Mouse (Mus musculus) CD8-positive naive resting alpha-beta T cell, adult 2 months (primary cell): ENCODE measurements around the gene Vmn1r194.
"Not testable (repeated sequence)": the region's sequence is repeated elsewhere in the genome, so short reads cannot be mapped to it uniquely, and the experiment has no call there.

ENCODE experiments used
- DNase-seq, 2 experiments: peaks; one replicate each; pipeline ENCODE4 v3.0.0; 2022; ENCODE audit warnings: low read depth in 2 of 2, low spot score in 2 of 2

Vmn1r194 gene

GRCm38 (mm10) chr13:22243915-22244314, at the start of gene Vmn1r194:
Vmn1r194 (plus strand) TSS chr13:22244215.
- no peak for DNase-seq

DNA sequence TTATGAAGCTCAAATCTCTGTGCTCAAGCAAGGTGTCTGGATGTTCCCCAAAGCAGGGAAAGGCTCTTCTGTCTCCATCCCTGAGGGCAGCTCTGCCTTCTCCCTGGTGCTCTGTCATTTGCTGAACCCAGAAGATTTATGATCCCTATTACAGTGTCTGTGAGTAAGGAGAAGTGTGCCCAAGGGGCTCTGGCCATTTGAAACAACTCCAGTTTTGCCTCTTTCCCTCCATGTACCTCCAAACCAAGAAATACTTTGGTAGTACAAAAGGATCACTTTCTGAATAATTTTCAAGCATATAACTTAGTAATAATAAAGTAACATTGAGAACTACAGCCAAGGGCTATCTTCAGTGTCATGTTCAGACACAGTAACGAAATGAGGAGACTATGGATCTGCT, 21.0 kb upstream of the Vmn1r194 start, which contains the start of gene Vmn1r193:
TSS of gene Vmn1r193 (minus strand) at position 101 of the 400 bp plus-strand sequence.
- DNase-seq = not testable (repeated sequence)

- DNase-seq = not testable (repeated sequence)
These were observed 26.2 kb downstream of the Vmn1r194 start, which contains the start of gene Vmn1r195 for GRCm38 (mm10) chr13:22270222-22270621. Vmn1r195 (plus strand) TSS chr13:22270522.

GRCm38 (mm10) chr13:22271721-22272120, 27.7 kb downstream of the Vmn1r194 start:
- no peak for DNase-seq

DNA sequence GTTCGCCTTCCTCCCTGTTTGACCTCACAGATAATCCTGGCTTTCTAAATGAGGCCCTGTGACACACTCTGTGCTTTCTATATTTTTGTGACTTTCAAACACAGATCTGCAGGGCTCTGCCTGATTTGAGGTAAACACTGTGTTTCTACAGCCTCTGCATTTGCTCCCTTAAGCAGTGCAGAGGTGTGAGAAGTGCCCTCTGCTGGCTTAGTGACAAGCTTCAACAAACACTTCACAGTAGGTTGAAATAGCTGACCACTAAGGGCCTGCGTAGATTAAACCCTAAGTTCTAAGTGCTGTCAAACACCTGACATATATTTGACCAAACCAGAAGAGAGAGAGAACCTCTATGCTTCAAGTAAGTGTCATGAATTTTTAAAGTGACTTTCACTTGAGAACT, 40.6 kb downstream of the Vmn1r194 start:
- DNase-seq = no peak

DNA sequence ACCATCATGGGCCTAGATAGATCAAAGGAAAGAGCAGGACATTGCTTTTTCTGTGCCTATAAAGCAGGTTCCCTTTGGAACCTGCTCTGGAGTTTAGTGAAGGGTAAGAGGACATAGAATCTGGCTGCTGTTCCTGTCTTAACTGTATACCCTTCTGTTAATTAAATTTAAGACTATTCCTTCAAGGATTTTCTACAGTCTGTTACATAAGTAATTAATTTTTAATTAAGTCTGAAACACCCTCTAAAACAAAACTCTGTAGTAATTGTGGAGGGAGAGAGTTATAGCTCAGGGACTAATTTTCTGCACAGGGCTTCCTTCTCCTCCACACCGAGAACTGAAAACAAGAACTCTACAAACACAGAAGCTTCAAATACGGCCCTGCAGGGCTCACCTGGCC, 45.6 kb downstream of the Vmn1r194 start, which contains the start of gene Vmn1r196:
TSS of gene Vmn1r196 (plus strand) at position 301 of the 400 bp plus-strand sequence.
- no peak for DNase-seq
